Mouse (Mus musculus): ENCODE results near the gene Gm4565. TPM values are rescaled to one million over a fixed set of nuclear protein-coding genes. Genes with fewer than 3 reads are reported as not detected.
"Not testable (repeated sequence)": the region's sequence is repeated elsewhere in the genome, so short reads cannot be mapped to it uniquely, and the experiment has no call there.

Gene Gm4565
- total RNA-seq (2021) = not detected
- long read RNA-seq, experiment 1 = 0 reads
- long read RNA-seq, experiment 2 = 0 reads

GRCm38 (mm10) chr7:22588027-22588426 is at the start of gene Gm4565:
Gene Gm4565 (minus strand): TSS chr7:22588127.
- DNase-seq; intact Hi-C loops (cut with DNase I): not testable (repeated sequence)

- DNase-seq; intact Hi-C loops (cut with DNase I): not testable (repeated sequence)
These were observed 22.7 kb downstream of the Gm4565 start, which contains the start of gene Gm4201 for GRCm38 (mm10) chr7:22565243-22565642. Gene Gm4201 (minus strand): TSS chr7:22565343.

GRCm38 (mm10) chr7:22534787-22535186 is 53.1 kb downstream of the Gm4565 start, which contains the start of gene Gm8677:
Gene Gm8677 (minus strand): TSS chr7:22534887.
- intact Hi-C loops (cut with DNase I); DNase-seq: not testable (repeated sequence)

Other genes with a start within 250 kb of the Gm4565 start
- gene Gm8660, start 217.1 kb downstream of the Gm4565 start, total RNA-seq (2021) = not detected
- not detected for gene Vmn1r148, start 174.5 kb downstream of the Gm4565 start, total RNA-seq (2021)
- not detected for gene Vmn1r149, start 149.9 kb downstream of the Gm4565 start, total RNA-seq (2021)
- not detected for gene Gm10665, start 124.1 kb downstream of the Gm4565 start, total RNA-seq (2021)
- gene Vmn1r151, start 88.4 kb downstream of the Gm4565 start, total RNA-seq (2021) = not detected
- not detected for gene Vmn1r152, start 65.2 kb downstream of the Gm4565 start, total RNA-seq (2021)
- not detected for gene Gm8677, start 53.2 kb downstream of the Gm4565 start, total RNA-seq (2021)
- gene Gm4201, start 22.8 kb downstream of the Gm4565 start, total RNA-seq (2021) = not detected
- gene Vmn1r155, start 69.9 kb upstream of the Gm4565 start, total RNA-seq (2021) = not detected
- gene Gm8693, start 104.2 kb upstream of the Gm4565 start, total RNA-seq (2021) = not detected
- not detected for gene Gm4567, start 131.6 kb upstream of the Gm4565 start, total RNA-seq (2021)
- gene Vmn1r157, start 173.6 kb upstream of the Gm4565 start, total RNA-seq (2021) = not detected
- not detected for gene Vmn1r158, start 202.7 kb upstream of the Gm4565 start, total RNA-seq (2021)

All from gastrocnemius, postnatal 36 days (tissue).